In genomic region chr5:104048139-104048538, GRCm38 (mm10) we compare ENCODE assay signal across 8 mouse cellular contexts. TPM values are rescaled to one million over a fixed set of nuclear protein-coding genes. Genes with fewer than 3 reads are reported as not detected.
A peak's percentile ranks its signal among the peaks of the same experiment; 100 is the strongest.
DNase-seq lines count a peak whose midpoint lies in the region; ATAC-seq and TF ChIP-seq lines count a peak whose summit lies in the region.

No protein-coding gene starts in this region.

- 0 out of 2 replicates have a peak overlapping the region, but pooled peaks have one; percentile 68 for H3K9ac ChIP-seq in intestine, postnatal 0 days (ENCODE audit: low read depth, low read length)
- peak overlapping the region; percentile 97; the same call in 1 of the 2 replicates for H3K9ac ChIP-seq in neural tube, embryonic 15.5 days (replicated peaks)

- H3K4me3 ChIP-seq in left cerebral cortex, adult 2 months: peak overlapping the region; percentile 82
- peak overlapping the region; percentile 82 for H3K4me3 ChIP-seq in embryonic facial prominence, embryonic 10.5 days
- H3K4me3 ChIP-seq in intestine, postnatal 0 days (ENCODE audit: low read depth, low read length): peak overlapping the region; percentile 67
- peak overlapping the region; percentile 84 for H3K4me3 ChIP-seq in neural tube, embryonic 15.5 days (replicated peaks)

- no peak; the same call in 1 of the 2 replicates for TF ChIP-seq CTCF in left cerebral cortex, adult 2 months (IDR thresholded peaks at IDR 0.05)
- peak; percentile 56 for TF ChIP-seq CTCF in intestine, postnatal 0 days (IDR thresholded peaks at IDR 0.05; ENCODE audit: low read depth)

- intact Hi-C loops in left cerebral cortex, adult 2 months (cut with DNase I): loop anchor here (5.0 to 10.0 kb wide), 2 partner anchors 136 to 193 kb away; partner anchors contain the start of gene Klhl8
- intact Hi-C loops in left cerebral cortex, postnatal 4 days (cut with DNase I): no loop called here

- no peak for DNase-seq in left cerebral cortex, adult 2 months (ENCODE audit: extremely low spot score in 1 of 2, low spot score in 2 of 2)
- no peak for DNase-seq in left cerebral cortex, adult 9 months (ENCODE audit: low spot score in 2 of 2)
- no peak for DNase-seq in embryonic facial prominence, embryonic 10.5 days (ENCODE audit: low spot score)
- no peak for DNase-seq in left cerebral cortex, postnatal 4 days
- no peak for DNase-seq in frontal cortex, postnatal 10 days (ENCODE audit: low spot score in 2 of 2)
- no peak for DNase-seq in yolk sac, embryonic 10.5 days (ENCODE audit: low spot score)

- no peaks in the 10 kb centered on the region for H3K27me3 ChIP-seq in embryonic facial prominence, embryonic 10.5 days (replicated peaks; ENCODE audit: low read depth, poor library complexity, severe bottlenecking)
- H3K27me3 ChIP-seq in intestine, postnatal 0 days (replicated peaks; ENCODE audit: control insufficient read depth, insufficient read depth, low read length): no peaks in the 10 kb centered on the region
- H3K27me3 ChIP-seq in neural tube, embryonic 15.5 days (replicated peaks): no peaks in the 10 kb centered on the region

- H3K27ac ChIP-seq in left cerebral cortex, adult 2 months: no peak overlapping the region; the same call in 1 of the 2 replicates
- 0 out of 2 replicates have a peak overlapping the region, but pooled peaks have one; percentile 7 for H3K27ac ChIP-seq in embryonic facial prominence, embryonic 10.5 days (replicated peaks)
- 0 out of 2 replicates have a peak overlapping the region, but pooled peaks have one; percentile 73 for H3K27ac ChIP-seq in intestine, postnatal 0 days (ENCODE audit: low read depth, low read length)
- H3K27ac ChIP-seq in neural tube, embryonic 15.5 days (replicated peaks): peak overlapping the region; percentile 87; the same call in 1 of the 2 replicates

- ATAC-seq in intestine, postnatal 0 days: no peak
- ATAC-seq in neural tube, embryonic 15.5 days (ENCODE audit: low FRiP score): no peak

- peak overlapping the region; percentile 80 for H3K4me2 ChIP-seq in intestine, postnatal 0 days (replicated peaks; ENCODE audit: low read depth)
- H3K4me2 ChIP-seq in neural tube, embryonic 15.5 days: peak overlapping the region; percentile 81

- H3K9me3 ChIP-seq in embryonic facial prominence, embryonic 10.5 days: no peaks in the 10 kb centered on the region
- H3K9me3 ChIP-seq in intestine, postnatal 0 days (ENCODE audit: control insufficient read depth): no peaks in the 10 kb centered on the region
- H3K9me3 ChIP-seq in neural tube, embryonic 15.5 days (replicated peaks): no peaks in the 10 kb centered on the region

- peaks cover 29% of the 10 kb centered on the region for H3K36me3 ChIP-seq in embryonic facial prominence, embryonic 10.5 days (replicated peaks)
- peaks cover 22% of the 10 kb centered on the region for H3K36me3 ChIP-seq in intestine, postnatal 0 days (ENCODE audit: control insufficient read depth, insufficient read depth)
- H3K36me3 ChIP-seq in neural tube, embryonic 15.5 days: peaks cover 22% of the 10 kb centered on the region

- H3K4me1 ChIP-seq in embryonic facial prominence, embryonic 10.5 days: peaks cover 19% of the 10 kb centered on the region
- peaks cover 5% of the 10 kb centered on the region; the same call in 1 of the 2 replicates for H3K4me1 ChIP-seq in intestine, postnatal 0 days (replicated peaks; ENCODE audit: control insufficient read depth, insufficient read depth, low read length)
- H3K4me1 ChIP-seq in neural tube, embryonic 15.5 days: peaks cover 19% of the 10 kb centered on the region

- WGBS in embryonic facial prominence, embryonic 10.5 days: 49% methylated on average over 4 of the region's 4 CpGs
- WGBS in intestine, postnatal 0 days: 35% methylated on average over 4 of the region's 4 CpGs
- 29% methylated on average over 4 of the region's 4 CpGs for WGBS in neural tube, embryonic 15.5 days

RNA-seq across cellular contexts. Expression of gene Nudt9, which starts 2.0 kb away (rescaled TPM):
- 10 to 100 TPM; 66.1 to 68.4 TPM for total RNA-seq in left cerebral cortex, adult 2 months (2021)
- polyA plus RNA-seq in embryonic facial prominence, embryonic 10.5 days (2016; fragmentation: Nextera tagmentation; extraction: Ambion mirVana): 63.1 and 65.1 TPM in 2 replicates
- 81.1 and 82.0 TPM in 2 replicates for polyA plus RNA-seq in intestine, postnatal 0 days (2015; fragmentation: Nextera tagmentation; extraction: Ambion mirVana)
- 73.0 and 73.2 TPM in 2 replicates for polyA plus RNA-seq in neural tube, embryonic 15.5 days (2015; fragmentation: Nextera tagmentation; extraction: Ambion mirVana)
- 10 to 100 TPM; 43.9 to 46.7 TPM for total RNA-seq in left cerebral cortex, postnatal 4 days (2021)

RNA-seq across cellular contexts. Expression of gene Hsd17b11, which starts 26.4 kb away (rescaled TPM):
- total RNA-seq in left cerebral cortex, adult 2 months (2021): 10 to 100 TPM; 42.3 to 42.7 TPM
- polyA plus RNA-seq in embryonic facial prominence, embryonic 10.5 days (2016; fragmentation: Nextera tagmentation; extraction: Ambion mirVana): 2.1 and 2.6 TPM in 2 replicates
- 48.7 and 55.3 TPM in 2 replicates for polyA plus RNA-seq in intestine, postnatal 0 days (2015; fragmentation: Nextera tagmentation; extraction: Ambion mirVana)
- 4.3 TPM in 2 replicates for polyA plus RNA-seq in neural tube, embryonic 15.5 days (2015; fragmentation: Nextera tagmentation; extraction: Ambion mirVana)
- total RNA-seq in left cerebral cortex, postnatal 4 days (2021): 10 to 100 TPM; 20.2 to 22.6 TPM

RNA-seq across cellular contexts. Expression of gene Gm17660, which starts 29.3 kb away (rescaled TPM):
- total RNA-seq in left cerebral cortex, adult 2 months (2021): not detected
- polyA plus RNA-seq in embryonic facial prominence, embryonic 10.5 days (2016; fragmentation: Nextera tagmentation; extraction: Ambion mirVana): not detected in 2 replicates
- 1.1 and 1.5 TPM in 2 replicates for polyA plus RNA-seq in intestine, postnatal 0 days (2015; fragmentation: Nextera tagmentation; extraction: Ambion mirVana)
- polyA plus RNA-seq in neural tube, embryonic 15.5 days (2015; fragmentation: Nextera tagmentation; extraction: Ambion mirVana): not detected in 2 replicates
- total RNA-seq in left cerebral cortex, postnatal 4 days (2021): not detected
